Mouse (Mus musculus): ENCODE results near the gene Ikbkg. TPM values are rescaled to one million over a fixed set of nuclear protein-coding genes. Genes with fewer than 3 reads are reported as not detected.

Gene Ikbkg
- polyA plus RNA-seq, 1 experiment, result 24.7 TPM

- Histone ChIP-seq H3K36me3 (ENCODE audit: control insufficient read depth, insufficient read depth) (no peaks in the 10 kb centered on the region), H3K4me3 (peak overlapping the region; percentile 78), H3K27me3 (ENCODE audit: control insufficient read depth, insufficient read depth, insufficient read length) (no peaks in the 10 kb centered on the region), H3K79me2 (ENCODE audit: control insufficient read depth, insufficient read depth) (peaks cover 43% of the 10 kb centered on the region), H3K4me2 (ENCODE audit: low read depth) (peak overlapping the region; percentile 78), H3ac (ENCODE audit: control insufficient read depth, insufficient read length) (no peak overlapping the region)
- no peak for TF ChIP-seq CEBPB (IDR thresholded peaks at IDR 0.05; ENCODE audit: insufficient read depth, poor library complexity, severe bottlenecking)
- no peak for TF ChIP-seq MAX (IDR thresholded peaks at IDR 0.05; ENCODE audit: low read depth)
- TF ChIP-seq TCF12 (IDR thresholded peaks at IDR 0.05; ENCODE audit: insufficient read depth, poor library complexity, severe bottlenecking), result no peak
- no peak for TF ChIP-seq E2F4 (IDR thresholded peaks at IDR 0.05; ENCODE audit: insufficient read depth)
- TF ChIP-seq MYOD1 (IDR thresholded peaks at IDR 0.05; ENCODE audit: control insufficient read depth in 1 of 3, insufficient read length in 2 of 3, low read depth in 2 of 3), result no peak
- no peak for TF ChIP-seq REST (IDR thresholded peaks at IDR 0.05; ENCODE audit: insufficient read depth, insufficient read length)
- no peak for TF ChIP-seq MYOG (IDR thresholded peaks at IDR 0.05; ENCODE audit: control insufficient read depth in 1 of 3, insufficient read depth in 1 of 3, insufficient read length in 2 of 3, low read depth in 2 of 3)
- TF ChIP-seq TCF3 (IDR thresholded peaks at IDR 0.05; ENCODE audit: insufficient read length, low read depth), result no peak
- no peak for TF ChIP-seq SRF (IDR thresholded peaks at IDR 0.05; ENCODE audit: control insufficient read depth, insufficient read length, low read depth)
- no peak for TF ChIP-seq POLR2AphosphoS2 (IDR thresholded peaks at IDR 0.05; ENCODE audit: insufficient read length, low read depth)
- no peak for TF ChIP-seq USF1 (IDR thresholded peaks at IDR 0.05; ENCODE audit: low read depth)
- no peak for TF ChIP-seq POLR2A (IDR thresholded peaks at IDR 0.05; ENCODE audit: insufficient read length, low read depth)
Observed at GRCm38 (mm10) chrX:74426256-74426655, 33.2 kb downstream of the Ikbkg start.

- Histone ChIP-seq H3K4me2 (ENCODE audit: low read depth) (peak overlapping the region; percentile 78), H3K79me2 (ENCODE audit: control insufficient read depth, insufficient read depth) (peaks cover 43% of the 10 kb centered on the region), H3K27me3 (ENCODE audit: control insufficient read depth, insufficient read depth, insufficient read length) (no peaks in the 10 kb centered on the region), H3K36me3 (ENCODE audit: control insufficient read depth, insufficient read depth) (no peaks in the 10 kb centered on the region), H3ac (ENCODE audit: control insufficient read depth, insufficient read length) (no peak overlapping the region), H3K4me3 (peak overlapping the region; percentile 78)
- no peak for TF ChIP-seq CEBPB (IDR thresholded peaks at IDR 0.05; ENCODE audit: insufficient read depth, poor library complexity, severe bottlenecking)
- TF ChIP-seq USF1 (IDR thresholded peaks at IDR 0.05; ENCODE audit: low read depth), result no peak
- TF ChIP-seq E2F4 (IDR thresholded peaks at IDR 0.05; ENCODE audit: insufficient read depth), result no peak
- no peak for TF ChIP-seq POLR2A (IDR thresholded peaks at IDR 0.05; ENCODE audit: insufficient read length, low read depth)
- TF ChIP-seq TCF12 (IDR thresholded peaks at IDR 0.05; ENCODE audit: insufficient read depth, poor library complexity, severe bottlenecking), result no peak
- no peak for TF ChIP-seq REST (IDR thresholded peaks at IDR 0.05; ENCODE audit: insufficient read depth, insufficient read length)
- TF ChIP-seq MYOD1 (IDR thresholded peaks at IDR 0.05; ENCODE audit: control insufficient read depth in 1 of 3, insufficient read length in 2 of 3, low read depth in 2 of 3), result no peak
Observed at GRCm38 (mm10) chrX:74427116-74427515, 34.0 kb downstream of the Ikbkg start.

- H3K4me2 ChIP-seq (ENCODE audit: low read depth), result peak overlapping the region; percentile 78
- TF ChIP-seq CEBPB (IDR thresholded peaks at IDR 0.05; ENCODE audit: insufficient read depth, poor library complexity, severe bottlenecking), result no peak
- no peak for TF ChIP-seq E2F4 (IDR thresholded peaks at IDR 0.05; ENCODE audit: insufficient read depth)
- no peak for TF ChIP-seq SRF (IDR thresholded peaks at IDR 0.05; ENCODE audit: control insufficient read depth, insufficient read length, low read depth)
- TF ChIP-seq MYOG (IDR thresholded peaks at IDR 0.05; ENCODE audit: control insufficient read depth in 1 of 3, insufficient read depth in 1 of 3, insufficient read length in 2 of 3, low read depth in 2 of 3), result no peak
- H3K36me3 ChIP-seq (ENCODE audit: control insufficient read depth, insufficient read depth), result no peaks in the 10 kb centered on the region
- H3ac ChIP-seq (ENCODE audit: control insufficient read depth, insufficient read length), result no peak overlapping the region
- no peaks in the 10 kb centered on the region for H3K27me3 ChIP-seq (ENCODE audit: control insufficient read depth, insufficient read depth, insufficient read length)
- H3K4me3 ChIP-seq, result peak overlapping the region; percentile 78
- H3K79me2 ChIP-seq (ENCODE audit: control insufficient read depth, insufficient read depth), result peaks cover 36% of the 10 kb centered on the region
Observed at GRCm38 (mm10) chrX:74428146-74428825, 35.2 kb downstream of the Ikbkg start.

GRCm38 (mm10) chrX:74428826-74429276, 35.8 kb downstream of the Ikbkg start, which contains the start of gene G6pdx:
Gene G6pdx, minus strand, starts transcription at chrX:74429194.
- H3K4me3 ChIP-seq, result peak within 1 kb of the TSS; percentile 78
- H3K4me2 ChIP-seq (ENCODE audit: low read depth), result peak within 1 kb of the TSS; percentile 82
- no peak within 1 kb of the TSS for H3ac ChIP-seq (ENCODE audit: control insufficient read depth, insufficient read length)
- H3K27me3 ChIP-seq (ENCODE audit: control insufficient read depth, insufficient read depth, insufficient read length), result no peaks in the 10 kb centered on the region
- peak; percentile 62 for TF ChIP-seq POLR2AphosphoS2 (IDR thresholded peaks at IDR 0.05; ENCODE audit: insufficient read length, low read depth)
- no peak for TF ChIP-seq TCF12 (IDR thresholded peaks at IDR 0.05; ENCODE audit: insufficient read depth, poor library complexity, severe bottlenecking)
- TF ChIP-seq POLR2A (IDR thresholded peaks at IDR 0.05; ENCODE audit: insufficient read length, low read depth), result peak; percentile 70
- no peaks in the 10 kb centered on the region for H3K36me3 ChIP-seq (ENCODE audit: control insufficient read depth, insufficient read depth)
- H3K79me2 ChIP-seq (ENCODE audit: control insufficient read depth, insufficient read depth), result peaks cover 32% of the 10 kb centered on the region

GRCm38 (mm10) chrX:74429290-74429821, 36.3 kb downstream of the Ikbkg start:
- Histone ChIP-seq H3K4me2 (ENCODE audit: low read depth) (peak overlapping the region; percentile 73), H3K79me2 (ENCODE audit: control insufficient read depth, insufficient read depth) (peaks cover 30% of the 10 kb centered on the region), H3ac (ENCODE audit: control insufficient read depth, insufficient read length) (no peak overlapping the region), H3K4me3 (peak overlapping the region; percentile 78), H3K36me3 (ENCODE audit: control insufficient read depth, insufficient read depth) (no peaks in the 10 kb centered on the region), H3K27me3 (ENCODE audit: control insufficient read depth, insufficient read depth, insufficient read length) (no peaks in the 10 kb centered on the region)
- TF ChIP-seq POLR2AphosphoS2 (IDR thresholded peaks at IDR 0.05; ENCODE audit: insufficient read length, low read depth), result peak; percentile 9
- TF ChIP-seq TCF3 (IDR thresholded peaks at IDR 0.05; ENCODE audit: insufficient read length, low read depth), result no peak
